Mouse (Mus musculus) C2C12 (cell line): ENCODE results near the gene Pawr. TPM values are rescaled to one million over a fixed set of nuclear protein-coding genes. Genes with fewer than 3 reads are reported as not detected.

ENCODE experiments used
- H3K27me3 ChIP-seq: one replicate; pipeline ENCODE4 v1.6.1; 2011; ENCODE audit not compliant: control insufficient read depth, insufficient read depth, insufficient read length
- H3K36me3 ChIP-seq: one replicate; pipeline ENCODE4 v1.6.1; 2011; ENCODE audit not compliant: control insufficient read depth, insufficient read depth
- H3K4me3 ChIP-seq: one replicate; pipeline ENCODE4 v1.5.1; 2011; ENCODE audit warnings: mild to moderate bottlenecking, control low read depth; ENCODE audit not compliant: poor library complexity, insufficient read depth, severe bottlenecking
- H3K79me2 ChIP-seq: one replicate; pipeline ENCODE4 v1.6.1; 2011; ENCODE audit not compliant: control insufficient read depth, insufficient read depth
- H3K79me3 ChIP-seq: one replicate; pipeline ENCODE4 v1.6.1; 2011; ENCODE audit warnings: low read depth, control low read depth
- H3ac ChIP-seq: one replicate; pipeline ENCODE3; 2011; ENCODE audit warnings: low read depth; ENCODE audit not compliant: control insufficient read depth, insufficient read length
- CEBPB ChIP-seq: IDR thresholded peaks from one replicate; pipeline ENCODE4 v1.6.1; 2011; ENCODE audit warnings: low read depth, mild to moderate bottlenecking, control low read depth, moderate library complexity
- CTCF ChIP-seq: IDR thresholded peaks from one replicate; pipeline ENCODE4 v1.5.1; 2011; ENCODE audit not compliant: control insufficient read depth, insufficient read depth, insufficient read length
- FOSL1 ChIP-seq: IDR thresholded peaks from one replicate; pipeline ENCODE4 v1.8.0; 2011; ENCODE audit warnings: mild to moderate bottlenecking, low read length; ENCODE audit not compliant: poor library complexity, insufficient read depth, severe bottlenecking
- MAX ChIP-seq: IDR thresholded peaks from one replicate; pipeline ENCODE4 v1.6.1; 2011; ENCODE audit warnings: mild to moderate bottlenecking, control low read depth
- MYOD1 ChIP-seq: IDR thresholded peaks from one replicate; pipeline ENCODE4 v1.6.1; 2011; ENCODE audit warnings: low read depth; ENCODE audit not compliant: control insufficient read depth, insufficient read length
- MYOG ChIP-seq: IDR thresholded peaks from one replicate; pipeline ENCODE4 v1.6.1; 2011; ENCODE audit not compliant: control insufficient read depth, insufficient read length; ENCODE audit errors: extremely low read depth
- USF1 ChIP-seq: IDR thresholded peaks from one replicate; pipeline ENCODE4 v1.6.1; 2011; ENCODE audit warnings: low read depth, mild to moderate bottlenecking, control low read depth, moderate library complexity
- polyA plus RNA-seq: library from polyadenylated mRNA; unstranded; fragments of >200 nt; fragmentation: generic; extraction: Trizol; gene quantifications from one replicate; pipeline ENCODE4 v1.2.1, GENCODE M21; 2012; ENCODE audit warnings: missing spikeins

Gene Pawr
- polyA plus RNA-seq, 1 experiment: 4.2 TPM

DNA sequence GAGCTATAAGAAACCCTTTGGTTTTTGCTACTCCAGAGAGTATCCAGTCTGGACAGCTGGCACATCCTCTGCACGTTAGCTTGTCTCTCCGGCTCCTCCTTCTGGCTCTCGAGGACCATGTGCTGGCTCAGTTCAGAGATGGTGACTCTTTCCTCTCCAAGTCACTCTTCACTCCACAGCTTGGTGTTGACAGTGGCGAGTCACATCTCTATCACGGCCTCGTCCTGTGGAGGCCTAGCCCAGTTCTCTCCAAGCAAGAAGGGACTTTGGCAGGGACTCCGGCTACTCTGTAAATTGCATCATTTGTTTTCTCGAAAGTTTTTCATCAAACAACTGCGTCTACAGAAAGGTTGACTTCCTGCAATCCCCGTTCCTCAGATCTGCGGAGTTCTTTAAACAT lies 116.5 kb downstream of the Pawr start:
- no peak overlapping the region for H3K4me3 ChIP-seq
- no peaks in the 10 kb centered on the region for H3K79me3 ChIP-seq
- H3K79me2 ChIP-seq: no peaks in the 10 kb centered on the region

DNA sequence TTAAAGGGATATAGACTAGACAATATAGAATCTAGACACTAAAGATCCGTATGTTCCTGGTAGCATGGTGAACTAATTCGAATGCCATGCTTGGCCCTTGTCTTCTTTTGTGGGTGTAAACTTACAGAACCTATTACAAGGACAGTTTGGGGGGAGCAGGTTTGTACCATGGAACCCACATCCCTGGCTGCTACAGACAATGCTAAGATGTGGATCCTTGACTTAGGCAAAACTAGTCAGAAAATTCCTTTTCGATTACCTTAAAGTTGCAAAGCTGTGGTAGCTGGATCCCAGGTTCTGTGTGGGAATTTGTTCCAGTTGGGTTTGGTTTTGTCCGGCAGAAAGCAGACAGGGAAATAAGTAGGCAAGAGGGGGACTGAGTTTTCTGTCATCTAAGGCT lies 118.5 kb downstream of the Pawr start:
- no peaks in the 10 kb centered on the region for H3K79me3 ChIP-seq
- no peaks in the 10 kb centered on the region for H3K27me3 ChIP-seq

More for the DNA sequence above, 116.5 kb downstream of the Pawr start:
- H3K36me3 ChIP-seq: no peaks in the 10 kb centered on the region
- TF ChIP-seq USF1: no peak
- no peaks in the 10 kb centered on the region for H3K27me3 ChIP-seq
- H3ac ChIP-seq: no peak overlapping the region

DNA sequence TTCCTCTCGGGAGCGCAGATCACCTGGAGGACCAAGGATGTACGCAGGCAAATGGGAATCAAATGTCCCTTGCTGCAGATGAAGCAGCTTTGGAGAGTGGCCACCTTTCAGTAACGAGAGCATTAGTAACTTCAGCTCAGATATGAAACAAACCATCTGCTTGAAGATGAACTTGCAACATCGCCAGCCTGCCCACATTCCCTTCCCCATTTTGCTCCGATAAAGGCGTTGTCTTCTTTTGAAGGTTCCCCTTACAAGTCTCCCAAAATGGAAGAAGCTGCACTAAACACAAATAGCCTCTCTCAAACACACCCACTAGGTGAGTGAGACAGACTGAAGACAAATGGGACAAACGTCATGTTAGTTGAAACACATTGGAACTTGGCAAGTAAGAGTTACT lies 119.6 kb downstream of the Pawr start:
- H3K79me2 ChIP-seq: no peaks in the 10 kb centered on the region
- no peak overlapping the region for H3ac ChIP-seq
- H3K79me3 ChIP-seq: no peaks in the 10 kb centered on the region
- no peaks in the 10 kb centered on the region for H3K27me3 ChIP-seq
- TF ChIP-seq MYOD1 (no peak), MAX (no peak), FOSL1 (no peak), CTCF (no peak), USF1 (no peak), CEBPB (no peak), MYOG (no peak)
- no peak overlapping the region for H3K4me3 ChIP-seq
- no peaks in the 10 kb centered on the region for H3K36me3 ChIP-seq

More for the DNA sequence above, 118.5 kb downstream of the Pawr start:
- H3K36me3 ChIP-seq: no peaks in the 10 kb centered on the region
- no peak overlapping the region for H3ac ChIP-seq
- no peaks in the 10 kb centered on the region for H3K79me2 ChIP-seq
- TF ChIP-seq FOSL1 (no peak), MYOG (no peak), MAX (no peak), CEBPB (no peak), CTCF (no peak), MYOD1 (no peak), USF1 (no peak)
- H3K4me3 ChIP-seq: no peak overlapping the region

DNA sequence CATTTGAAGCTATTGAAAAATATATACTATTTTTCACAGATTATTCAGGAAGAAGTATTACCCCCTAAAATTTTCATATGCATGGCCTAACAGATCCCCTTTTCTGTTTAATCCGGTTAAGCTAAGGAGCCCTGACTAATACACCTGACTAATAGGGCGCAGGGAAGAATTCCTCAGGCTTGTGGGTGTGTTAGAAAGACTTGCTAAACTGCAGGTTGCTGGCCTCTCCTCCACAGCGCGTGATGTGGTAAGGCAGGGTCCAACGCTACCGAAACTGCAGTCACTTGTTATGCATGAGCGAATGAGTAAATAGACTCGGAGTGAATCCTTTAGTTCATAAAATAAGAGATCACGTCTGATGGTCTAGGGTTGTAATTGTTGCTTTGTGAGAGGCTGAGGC lies 120.5 kb downstream of the Pawr start:
- H3K79me2 ChIP-seq: no peaks in the 10 kb centered on the region
- no peak overlapping the region for H3K4me3 ChIP-seq
- no peak overlapping the region for H3ac ChIP-seq
- H3K79me3 ChIP-seq: no peaks in the 10 kb centered on the region
- H3K27me3 ChIP-seq: no peaks in the 10 kb centered on the region
- no peak for TF ChIP-seq CTCF
- no peak for TF ChIP-seq MYOD1
- no peak for TF ChIP-seq MYOG
- TF ChIP-seq FOSL1: no peak
- TF ChIP-seq USF1: no peak
- TF ChIP-seq CEBPB: no peak
- TF ChIP-seq MAX: no peak
- no peaks in the 10 kb centered on the region for H3K36me3 ChIP-seq

DNA sequence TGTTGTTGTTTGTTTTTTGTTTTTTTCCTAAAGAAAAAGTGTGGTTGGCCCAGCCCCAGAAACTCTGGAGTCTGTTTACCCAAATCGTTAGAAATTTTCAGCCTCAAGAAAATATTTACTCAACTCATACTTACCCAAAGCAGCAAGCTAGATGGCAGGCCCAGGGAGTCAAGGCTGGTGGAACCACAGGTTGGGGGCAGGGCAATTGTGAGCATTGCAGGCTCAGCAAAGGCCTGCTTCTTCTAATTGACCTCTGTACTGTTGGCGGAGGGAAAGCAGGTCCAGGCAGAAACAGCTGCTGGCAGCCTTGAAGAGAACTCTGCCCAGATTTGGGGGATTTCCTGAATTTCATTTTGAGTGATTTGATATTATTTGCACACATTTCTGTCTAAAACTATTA lies 121.6 kb downstream of the Pawr start:
- Histone ChIP-seq H3K79me3 (no peaks in the 10 kb centered on the region), H3K4me3 (no peak overlapping the region), H3K79me2 (no peaks in the 10 kb centered on the region), H3ac (no peak overlapping the region), H3K27me3 (no peaks in the 10 kb centered on the region), H3K36me3 (no peaks in the 10 kb centered on the region)
- TF ChIP-seq MYOD1: no peak

DNA sequence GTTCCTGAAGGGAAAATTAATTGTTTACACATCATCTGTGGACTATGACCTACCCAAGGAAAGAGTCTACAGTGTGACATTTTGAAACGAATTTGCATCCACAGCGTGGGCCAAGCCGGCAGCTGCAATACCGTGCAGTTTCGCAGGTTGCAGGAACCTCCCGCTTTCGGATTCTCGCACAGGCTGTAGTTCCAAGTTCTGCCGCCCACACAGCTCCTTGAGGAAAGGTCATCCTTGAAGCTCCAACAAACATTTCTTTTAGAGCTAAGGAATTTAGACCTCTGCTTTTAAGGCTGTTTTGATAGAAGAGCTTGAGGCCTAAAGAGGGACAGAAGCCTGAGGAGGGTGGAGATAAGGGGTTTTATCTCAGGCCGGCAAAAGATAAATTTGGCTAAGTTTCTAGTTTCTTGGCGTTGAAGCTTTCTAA lies 122.8 kb downstream of the Pawr start:
- no peak overlapping the region for H3ac ChIP-seq
- H3K4me3 ChIP-seq: no peak overlapping the region
- TF ChIP-seq MYOG (no peak), CTCF (no peak), USF1 (no peak), CEBPB (no peak), FOSL1 (no peak), MYOD1 (no peak), MAX (no peak)
- H3K27me3 ChIP-seq: no peaks in the 10 kb centered on the region
- no peaks in the 10 kb centered on the region for H3K36me3 ChIP-seq
- H3K79me2 ChIP-seq: no peaks in the 10 kb centered on the region
- no peaks in the 10 kb centered on the region for H3K79me3 ChIP-seq

DNA sequence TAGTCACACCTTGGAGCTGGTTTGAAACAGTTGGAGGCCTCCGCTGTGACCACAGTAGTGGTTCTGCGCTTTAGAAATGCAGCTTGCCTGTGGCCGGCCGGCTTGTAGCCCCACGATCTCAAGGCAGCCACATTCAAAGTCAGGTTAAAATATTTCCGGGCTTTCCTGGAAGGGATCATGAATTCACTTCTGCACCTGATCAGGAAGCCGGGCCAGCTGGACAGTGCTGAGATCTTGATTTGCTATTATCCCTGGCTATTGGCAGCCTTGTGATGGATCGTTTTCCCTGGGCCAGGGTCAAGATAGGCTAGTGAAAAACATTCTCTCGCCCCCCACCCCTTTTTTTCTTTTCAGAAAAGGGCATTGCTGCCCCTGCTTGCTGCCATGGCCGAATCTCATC lies 123.3 kb downstream of the Pawr start:
- Histone ChIP-seq H3K79me2 (no peaks in the 10 kb centered on the region), H3ac (no peak overlapping the region), H3K79me3 (no peaks in the 10 kb centered on the region), H3K27me3 (no peaks in the 10 kb centered on the region), H3K4me3 (no peak overlapping the region), H3K36me3 (no peaks in the 10 kb centered on the region)
- TF ChIP-seq USF1 (no peak), MAX (no peak), CTCF (no peak), FOSL1 (no peak), CEBPB (no peak), MYOG (no peak), MYOD1 (no peak)
